Mouse (Mus musculus) kidney, adult 2 months (tissue): ENCODE measurements around the gene Isoc2b. TPM values are rescaled to one million over a fixed set of nuclear protein-coding genes. Genes with fewer than 3 reads are reported as not detected.
"Not testable (repeated sequence)": the region's sequence is repeated elsewhere in the genome, so short reads cannot be mapped to it uniquely, and the experiment has no call there.

Experiments
- DNase-seq: peaks from one replicate; pipeline ENCODE4 v3.0.0; 2021
- H3K27ac ChIP-seq: fragments of 200-500 bp; 2 replicates; pipeline ENCODE4 v1.5.1; 2012; ENCODE audit warnings: low read depth, low read length, control low read depth, inconsistent platforms; ENCODE audit not compliant: insufficient read depth
- H3K27me3 ChIP-seq: fragments of 200-500 bp; replicated peaks from 2 replicates; pipeline ENCODE4 v1.6.1; 2012; ENCODE audit warnings: mild to moderate bottlenecking, moderate library complexity, low read length, inconsistent platforms; ENCODE audit not compliant: control insufficient read depth, insufficient read depth
- H3K36me3 ChIP-seq: fragments of 200-500 bp; 2 replicates; pipeline ENCODE4 v1.6.1; 2012; ENCODE audit warnings: mild to moderate bottlenecking, moderate library complexity, low read length, inconsistent platforms; ENCODE audit not compliant: control insufficient read depth, insufficient read depth
- H3K4me1 ChIP-seq: fragments of 200-500 bp; 2 replicates; pipeline ENCODE4 v1.6.1; 2011; ENCODE audit warnings: low read length; ENCODE audit not compliant: control insufficient read depth, insufficient read depth
- H3K4me3 ChIP-seq: fragments of 200-500 bp; 2 replicates; pipeline ENCODE4 v1.5.1; 2011; ENCODE audit warnings: mild to moderate bottlenecking, low read depth, low read length, control low read depth; ENCODE audit not compliant: insufficient read depth
- CTCF ChIP-seq: fragments of 200-500 bp; conservative IDR thresholded peaks from 2 replicates; pipeline ENCODE4 v1.5.1; 2011; ENCODE audit warnings: low read depth, mild to moderate bottlenecking, control low read depth, low read length, moderate library complexity, mixed read lengths; ENCODE audit not compliant: insufficient read depth, insufficient read length
- POLR2A ChIP-seq: fragments of 200-500 bp; IDR thresholded peaks from one replicate; pipeline ENCODE4 v1.6.1; 2011; ENCODE audit warnings: low read depth, low read length, control low read depth
- WGBS: fragments of 180-500 bp; shearing (Covaris S2); methylation state at CpG from one replicate; pipeline ENCODE4 v1.1.7; 2018; 5-methylcytosine and 5-hydroxymethylcytosine counted together
- polyA plus RNA-seq: library from polyadenylated mRNA; depleted of rRNA; stranded (reverse); fragments of >200 nt; gene quantifications from 2 replicates; pipeline ENCODE4 v1.2.3, GENCODE M21; 2012

The Isoc2b gene
- polyA plus RNA-seq, 1 experiment: 41.1 TPM

- WGBS: 20% methylated on average over 12 of the region's 12 CpGs
- Histone ChIP-seq H3K4me3 (no peak overlapping the region), H3K27ac (no peak overlapping the region), H3K4me1 (no peaks in the 10 kb centered on the region), H3K36me3 (no peaks in the 10 kb centered on the region), H3K27me3 (no peaks in the 10 kb centered on the region)
- no peak for TF ChIP-seq CTCF
- no peak for TF ChIP-seq POLR2A
- no peak for DNase-seq
Observed at GRCm38 (mm10) chr7:4830476-4830875, 39.6 kb downstream of the Isoc2b start.

- TF ChIP-seq POLR2A (no peak), CTCF (no peak)
- H3K27me3 ChIP-seq: no peaks in the 10 kb centered on the region
- H3K4me1 ChIP-seq: peaks cover 3% of the 10 kb centered on the region; the same call in 1 of the 2 replicates
- 57% methylated on average over 4 of the region's 4 CpGs for WGBS
- no peak overlapping the region for H3K4me3 ChIP-seq
- DNase-seq: no peak
- no peaks in the 10 kb centered on the region for H3K36me3 ChIP-seq
- H3K27ac ChIP-seq: no peak overlapping the region
Observed at GRCm38 (mm10) chr7:4825365-4825764, 44.7 kb downstream of the Isoc2b start.

- Histone ChIP-seq H3K27ac (peak overlapping the region; percentile 25; the same call in 1 of the 2 replicates), H3K4me3 (no peak overlapping the region), H3K36me3 (no peaks in the 10 kb centered on the region), H3K4me1 (peaks cover 3% of the 10 kb centered on the region; the same call in 1 of the 2 replicates), H3K27me3 (no peaks in the 10 kb centered on the region)
- TF ChIP-seq CTCF (no peak), POLR2A (no peak)
- DNase-seq: peak; percentile 41
- 50% methylated on average over 6 of the region's 6 CpGs for WGBS
Observed at GRCm38 (mm10) chr7:4822162-4822907, 47.7 kb downstream of the Isoc2b start.

- Histone ChIP-seq H3K27ac (no peak overlapping the region), H3K27me3 (no peaks in the 10 kb centered on the region), H3K4me1 (peaks cover 3% of the 10 kb centered on the region; the same call in 1 of the 2 replicates), H3K4me3 (no peak overlapping the region), H3K36me3 (no peaks in the 10 kb centered on the region)
- no peak for DNase-seq
- 89% methylated on average over 4 of the region's 4 CpGs for WGBS
- TF ChIP-seq POLR2A: no peak
- TF ChIP-seq CTCF: no peak
Observed at GRCm38 (mm10) chr7:4821690-4822089, 48.4 kb downstream of the Isoc2b start.

- not testable (repeated sequence) for H3K27ac ChIP-seq, H3K27me3 ChIP-seq, DNase-seq, H3K36me3 ChIP-seq, H3K4me3 ChIP-seq, H3K4me1 ChIP-seq
- WGBS: 93% methylated on average over 7 of the region's 7 CpGs
Observed at GRCm38 (mm10) chr7:4820925-4821324, 49.1 kb downstream of the Isoc2b start.

- H3K27me3 ChIP-seq: no peaks in the 10 kb centered on the region
- H3K4me1 ChIP-seq: peaks cover 4% of the 10 kb centered on the region; the same call in 1 of the 2 replicates
- no peak overlapping the region for H3K4me3 ChIP-seq
- no peak overlapping the region for H3K27ac ChIP-seq
- no peak for DNase-seq
- TF ChIP-seq CTCF (no peak), POLR2A (no peak)
- H3K36me3 ChIP-seq: no peaks in the 10 kb centered on the region
Observed at GRCm38 (mm10) chr7:4816559-4816958, 53.5 kb downstream of the Isoc2b start.

- Histone ChIP-seq H3K27ac (peak overlapping the region; percentile 98), H3K27me3 (no peaks in the 10 kb centered on the region), H3K36me3 (no peaks in the 10 kb centered on the region; the same call in 1 of the 2 replicates), H3K4me3 (peak overlapping the region; percentile 83), H3K4me1 (peaks cover 6% of the 10 kb centered on the region; the same call in 1 of the 2 replicates)
- DNase-seq: no peak
- WGBS: 18% methylated on average over 8 of the region's 8 CpGs
- TF ChIP-seq CTCF: no peak
- TF ChIP-seq POLR2A: no peak
Observed at GRCm38 (mm10) chr7:4813105-4813791, 56.8 kb downstream of the Isoc2b start.
